Mouse (Mus musculus) kidney, postnatal 0 days (tissue): ENCODE measurements at regions not wholly inside any gene's neighbourhood (a gene's known extent, or its start where the extent isn't known, plus 50 kb on each side); places are given as distances from the start of the nearest gene placed in this dataset.

Experiments used
- ATAC-seq: fragments of 200-750 bp; cut with Nextera tagmentation; replicated peaks from 2 replicates; pipeline ENCODE4 v1.8.0; 2017; ENCODE audit warnings: low read depth, moderate number of reproducible peaks, moderate TSS enrichment, moderate library complexity; ENCODE audit not compliant: low FRiP score
- DNase-seq: peaks from one replicate; pipeline ENCODE4 v3.0.0-alpha.2; 2016; ENCODE audit warnings: low spot score
- H3K27ac ChIP-seq: fragments of 300-500 bp; sonication (generic); 2 replicates; pipeline ENCODE4 v1.5.1; 2014; ENCODE audit warnings: mild to moderate bottlenecking
- H3K27me3 ChIP-seq: fragments of 300-500 bp; sonication (generic); 2 replicates; pipeline ENCODE4 v1.6.1; 2014; ENCODE audit warnings: low read length, mixed read lengths; ENCODE audit not compliant: insufficient read depth
- H3K36me3 ChIP-seq: fragments of 300-500 bp; sonication (generic); 2 replicates; pipeline ENCODE4 v1.6.1; 2014; ENCODE audit warnings: low read length, mixed read lengths; ENCODE audit not compliant: insufficient read depth
- H3K4me1 ChIP-seq: fragments of 300-500 bp; sonication (generic); replicated peaks from 2 replicates; pipeline ENCODE4 v1.6.1; 2014; ENCODE audit warnings: antibody characterized with exemption, low read length, mixed read lengths; ENCODE audit not compliant: insufficient read depth
- H3K4me2 ChIP-seq: fragments of 300-500 bp; sonication (generic); 2 replicates; pipeline ENCODE4 v1.6.1; 2014; ENCODE audit warnings: mild to moderate bottlenecking, low read length, moderate library complexity, mixed read lengths
- H3K4me3 ChIP-seq: fragments of 300-500 bp; sonication (generic); replicated peaks from 2 replicates; pipeline ENCODE4 v1.5.1; 2014; ENCODE audit warnings: low read depth, low read length
- H3K9ac ChIP-seq: fragments of 300-500 bp; sonication (generic); 2 replicates; pipeline ENCODE4 v1.6.1; 2014; ENCODE audit warnings: low read depth, low read length
- H3K9me3 ChIP-seq: fragments of 300-500 bp; sonication (generic); replicated peaks from 2 replicates; pipeline ENCODE4 v1.6.1; 2016; ENCODE audit warnings: low read length, inconsistent platforms, mixed read lengths
- CTCF ChIP-seq: IDR thresholded peaks from 2 replicates; pipeline ENCODE4 v1.5.1; 2016; ENCODE audit warnings: antibody characterized with exemption, low read depth, mild to moderate bottlenecking, moderate library complexity
- WGBS: fragments of 180-500 bp; shearing (Covaris S2); extraction: QIAGEN DNeasy Blood & Tissue Kit; methylation state at CpG from one replicate; pipeline ENCODE4 v1.1.7; 2014; 5-methylcytosine and 5-hydroxymethylcytosine counted together

- no peak for TF ChIP-seq CTCF
- ATAC-seq (no peak), DNase-seq (no peak)
- Histone ChIP-seq H3K4me1 (no peaks in the 10 kb centered on the region), H3K9ac (no peak overlapping the region), H3K4me2 (no peak overlapping the region), H3K4me3 (no peak overlapping the region), H3K27me3 (no peaks in the 10 kb centered on the region), H3K36me3 (no peaks in the 10 kb centered on the region), H3K9me3 (no peaks in the 10 kb centered on the region), H3K27ac (no peak overlapping the region)
- 69% methylated on average over 5 of the region's 5 CpGs for WGBS
Measured at GRCm38 (mm10) chr1:12189646-12190233, 775.8 kb downstream of the A830018L16Rik start.

- Histone ChIP-seq H3K27ac (no peak overlapping the region), H3K4me3 (no peak overlapping the region), H3K9me3 (no peaks in the 10 kb centered on the region), H3K36me3 (no peaks in the 10 kb centered on the region), H3K4me2 (no peak overlapping the region), H3K27me3 (no peaks in the 10 kb centered on the region), H3K9ac (no peak overlapping the region), H3K4me1 (no peaks in the 10 kb centered on the region)
- DNase-seq: no peak
- ATAC-seq: no peak
- no peak for TF ChIP-seq CTCF
- 35% methylated on average over 1 of the region's 1 CpGs for WGBS
Measured at GRCm38 (mm10) chr1:12192588-12192987, 778.7 kb downstream of the A830018L16Rik start.

- no peak overlapping the region for H3K4me3 ChIP-seq
- 60% methylated on average over 1 of the region's 1 CpGs for WGBS
- H3K4me2 ChIP-seq: no peak overlapping the region
Measured at GRCm38 (mm10) chr1:12231089-12231488, 817.2 kb downstream of the A830018L16Rik start.

GRCm38 (mm10) chr1:12242090-12242489 is 828.2 kb downstream of the A830018L16Rik start:
- Histone ChIP-seq H3K4me3 (no peak overlapping the region), H3K4me1 (no peaks in the 10 kb centered on the region), H3K9ac (no peak overlapping the region), H3K4me2 (no peak overlapping the region), H3K36me3 (no peaks in the 10 kb centered on the region), H3K9me3 (no peaks in the 10 kb centered on the region), H3K27ac (no peak overlapping the region), H3K27me3 (no peaks in the 10 kb centered on the region)
- DNase-seq: no peak
- no peak for TF ChIP-seq CTCF
- ATAC-seq: no peak

More at GRCm38 (mm10) chr1:12231089-12231488, 817.2 kb downstream of the A830018L16Rik start:
- no peaks in the 10 kb centered on the region for H3K27me3 ChIP-seq
- TF ChIP-seq CTCF: no peak
- no peak for ATAC-seq
- H3K27ac ChIP-seq: no peak overlapping the region
- no peak for DNase-seq
- no peak overlapping the region for H3K9ac ChIP-seq
- H3K4me1 ChIP-seq: no peaks in the 10 kb centered on the region
- no peaks in the 10 kb centered on the region for H3K9me3 ChIP-seq
- no peaks in the 10 kb centered on the region for H3K36me3 ChIP-seq

GRCm38 (mm10) chr1:12282493-12282892 is 868.6 kb downstream of the A830018L16Rik start:
- WGBS: 89% methylated on average over 4 of the region's 4 CpGs
- Histone ChIP-seq H3K4me2 (no peak overlapping the region), H3K4me1 (no peaks in the 10 kb centered on the region), H3K36me3 (no peaks in the 10 kb centered on the region), H3K9ac (no peak overlapping the region), H3K27me3 (no peaks in the 10 kb centered on the region), H3K9me3 (no peaks in the 10 kb centered on the region), H3K4me3 (no peak overlapping the region), H3K27ac (no peak overlapping the region)
- no peak for TF ChIP-seq CTCF
- ATAC-seq (no peak), DNase-seq (no peak)

GRCm38 (mm10) chr1:12285551-12285950 is 871.6 kb downstream of the A830018L16Rik start:
- H3K9me3 ChIP-seq: no peaks in the 10 kb centered on the region
- DNase-seq: peak; percentile 9
- TF ChIP-seq CTCF: no peak
- no peaks in the 10 kb centered on the region for H3K27me3 ChIP-seq
- no peak overlapping the region for H3K9ac ChIP-seq
- ATAC-seq: no peak
- H3K27ac ChIP-seq: no peak overlapping the region
- H3K4me3 ChIP-seq: no peak overlapping the region
- H3K4me1 ChIP-seq: no peaks in the 10 kb centered on the region
- no peak overlapping the region for H3K4me2 ChIP-seq
- H3K36me3 ChIP-seq: no peaks in the 10 kb centered on the region
- 24% methylated on average over 6 of the region's 6 CpGs for WGBS

- no peaks in the 10 kb centered on the region for H3K4me1 ChIP-seq
- H3K27ac ChIP-seq: no peak overlapping the region
- no peaks in the 10 kb centered on the region for H3K27me3 ChIP-seq
- WGBS: 62% methylated on average over 3 of the region's 3 CpGs
- ATAC-seq: no peak
- no peaks in the 10 kb centered on the region for H3K9me3 ChIP-seq
- H3K4me3 ChIP-seq: no peak overlapping the region
- TF ChIP-seq CTCF: no peak
- no peak for DNase-seq
- no peak overlapping the region for H3K9ac ChIP-seq
- no peak overlapping the region for H3K4me2 ChIP-seq
- no peaks in the 10 kb centered on the region for H3K36me3 ChIP-seq
Measured at GRCm38 (mm10) chr1:12286026-12286425, 872.1 kb downstream of the A830018L16Rik start.
